Mouse (Mus musculus) urinary bladder, postnatal 10 days (tissue): ENCODE measurements around the gene Slc7a5.

ENCODE experiments used
- DNase-seq: peaks from one replicate; pipeline ENCODE4 v3.0.0; 2022; ENCODE audit warnings: low spot score

Gene Slc7a5

DNA sequence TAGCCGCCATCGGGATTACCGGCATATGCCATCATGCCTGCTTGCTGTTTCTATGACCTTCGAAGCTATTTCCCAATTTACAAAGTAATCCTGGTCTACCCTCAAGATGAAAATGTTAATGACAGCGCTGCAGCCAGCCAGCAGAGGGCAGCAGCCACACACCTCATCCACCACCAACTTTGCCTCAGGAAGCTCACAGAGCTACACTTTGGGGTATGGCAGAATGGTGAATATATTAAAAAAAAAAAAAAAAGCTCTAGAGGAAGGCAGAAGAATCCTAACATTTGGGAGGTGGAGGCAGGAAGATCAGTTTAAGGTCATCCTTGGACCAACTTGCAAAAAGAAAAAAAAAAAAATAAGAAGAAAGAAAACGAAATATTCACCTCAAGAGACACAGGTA, 57.5 kb downstream of the Slc7a5 start:
- no peak for DNase-seq

DNA sequence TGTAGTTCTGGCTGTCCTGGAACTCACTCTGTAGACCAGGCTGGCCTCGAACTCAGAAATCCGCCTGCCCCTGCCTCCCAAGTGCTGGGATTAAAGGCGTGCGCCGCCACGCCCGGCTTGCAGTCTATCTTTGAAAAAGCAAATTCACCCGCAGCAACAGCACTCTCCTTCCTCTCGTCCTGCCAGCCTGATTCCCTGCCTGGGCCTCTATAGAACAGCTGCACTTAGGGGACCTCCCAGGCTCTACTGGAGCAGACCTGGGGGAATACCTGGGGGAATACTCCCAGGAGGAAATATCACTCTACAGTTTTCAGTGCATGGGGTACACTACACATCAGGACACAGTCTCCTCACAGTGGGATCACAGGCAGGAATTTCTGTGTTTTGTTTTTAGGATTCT, 58.2 kb downstream of the Slc7a5 start:
- no peak for DNase-seq

DNA sequence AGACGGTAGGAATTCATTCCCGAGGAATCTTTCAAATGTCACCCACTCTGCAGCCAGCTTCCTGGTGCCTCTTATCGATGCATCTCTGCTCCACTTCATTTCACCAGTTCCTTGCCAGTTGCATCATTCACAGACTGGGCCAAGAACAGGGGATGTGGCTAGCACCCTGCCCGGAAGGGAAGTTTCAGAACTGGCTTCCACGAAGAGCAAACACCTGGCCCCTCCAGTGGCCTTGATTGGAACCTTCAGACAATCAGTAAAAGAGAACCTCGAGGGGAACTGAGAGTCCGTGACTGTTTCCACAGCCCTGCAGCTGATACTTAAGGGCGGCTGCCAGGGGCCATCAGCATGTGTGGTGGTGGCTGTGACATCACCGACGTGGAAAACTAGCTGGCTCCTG, 59.0 kb downstream of the Slc7a5 start:
- DNase-seq = no peak

DNA sequence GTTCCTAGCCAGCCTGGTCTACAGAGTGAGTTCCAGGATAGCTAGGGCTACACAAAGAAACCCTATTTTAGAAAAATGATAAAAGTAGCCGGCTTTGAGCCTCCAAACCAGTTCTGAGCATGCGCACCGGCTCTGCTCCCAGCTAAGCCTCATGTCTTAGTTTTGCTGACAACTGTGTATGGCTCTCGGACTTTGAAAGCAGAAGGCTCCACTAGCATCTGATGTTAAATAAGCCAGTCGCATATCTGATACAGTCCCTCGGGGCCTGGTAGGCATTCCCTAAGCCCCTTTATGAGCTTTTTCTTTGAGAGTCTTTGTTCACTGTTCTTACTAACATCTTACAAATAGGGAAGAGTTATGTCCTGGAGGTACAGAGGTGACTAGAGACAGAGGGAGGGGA, 59.5 kb downstream of the Slc7a5 start:
- no peak for DNase-seq

DNA sequence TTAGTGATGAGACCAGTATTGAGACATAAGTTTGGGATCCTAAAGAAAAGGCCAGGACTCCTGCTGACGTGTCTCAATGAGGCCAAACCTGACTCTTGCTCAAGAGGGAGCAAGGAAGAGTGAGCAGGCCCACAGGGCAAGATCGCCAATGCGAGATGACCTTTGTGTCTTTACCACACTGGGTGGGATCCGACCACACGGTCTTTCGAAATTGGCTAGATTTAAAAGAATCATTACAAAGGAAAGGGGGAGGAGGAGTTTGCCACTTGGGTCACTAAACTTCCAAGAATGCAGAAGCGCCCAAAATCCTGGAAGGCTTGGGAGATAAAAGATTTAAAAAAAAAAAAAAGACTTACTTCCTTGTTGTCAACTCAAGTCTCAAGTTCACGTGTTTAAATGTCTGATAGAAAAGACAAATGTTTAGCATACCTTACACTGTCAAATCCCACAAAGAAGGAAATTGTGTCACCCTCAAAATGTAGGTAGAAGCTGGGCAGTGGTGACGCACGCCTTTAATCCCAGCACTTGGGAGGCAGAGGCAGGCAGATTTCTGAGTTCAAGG, 60.2 kb downstream of the Slc7a5 start:
- no peak for DNase-seq

DNA sequence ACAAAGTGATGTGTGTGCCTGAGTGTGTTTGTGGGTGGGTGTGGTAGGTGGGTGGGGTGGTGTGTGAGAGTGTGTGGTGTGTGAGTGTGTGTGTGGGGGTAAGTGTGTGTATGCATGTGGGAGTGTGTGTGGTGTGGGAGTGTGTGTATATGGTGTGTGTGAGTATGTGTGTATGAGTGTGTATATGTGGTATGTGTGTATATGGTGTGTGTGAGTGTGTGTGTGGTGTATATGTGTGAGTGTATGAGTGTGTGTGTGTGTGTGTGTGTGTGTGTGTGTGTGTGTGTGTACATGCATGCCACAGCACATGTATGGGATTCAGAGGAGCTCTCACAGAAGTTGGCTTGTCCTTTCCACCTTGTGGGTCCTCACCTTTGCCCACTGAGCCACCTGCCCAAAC, 60.7 kb downstream of the Slc7a5 start:
- no peak for DNase-seq

DNA sequence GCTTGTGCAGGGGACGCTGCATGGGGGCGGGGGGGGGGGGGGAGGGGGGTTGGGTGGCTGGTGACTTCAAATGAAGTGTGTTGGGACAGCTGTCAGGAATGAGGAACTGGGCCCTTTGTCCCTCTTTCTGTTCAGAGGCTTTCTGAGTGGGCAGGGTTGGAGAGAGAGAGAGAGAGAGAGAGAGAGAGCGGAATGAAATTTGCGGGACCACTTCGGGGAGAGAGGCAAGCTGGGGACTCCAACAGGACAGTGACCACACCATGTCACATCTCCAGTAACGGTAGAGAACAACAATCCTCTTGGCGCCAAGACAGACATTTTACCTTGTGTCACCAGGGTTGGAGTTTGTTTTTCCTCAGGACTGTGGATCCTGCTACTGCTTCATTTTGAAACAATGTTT, 62.7 kb downstream of the Slc7a5 start:
- DNase-seq = no peak

DNA sequence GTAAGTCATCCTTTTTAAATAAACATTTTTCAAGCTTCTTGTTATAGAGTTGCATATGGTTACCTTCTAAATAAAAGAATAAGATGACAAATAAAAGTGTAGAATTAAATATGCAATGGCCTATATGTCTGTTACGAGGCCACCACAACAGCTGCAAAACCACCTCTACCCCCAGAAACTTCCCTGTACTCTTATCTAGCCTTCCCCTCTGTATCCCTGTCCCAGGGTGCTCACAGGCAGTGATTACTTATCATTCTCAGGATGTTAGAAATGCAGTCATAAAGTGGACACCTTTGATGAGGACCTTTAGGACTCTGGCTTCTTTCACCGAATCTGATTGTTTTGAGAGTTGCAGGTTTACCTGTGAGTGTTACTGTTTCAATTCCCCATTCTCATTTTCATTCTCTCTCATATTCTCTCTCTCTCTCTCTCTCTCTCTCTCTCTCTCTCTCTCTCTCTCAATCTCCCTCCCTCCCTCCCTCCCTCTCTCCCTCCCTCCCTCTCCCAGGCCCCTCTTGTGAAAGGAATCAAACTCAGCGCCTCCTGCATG, 64.2 kb downstream of the Slc7a5 start:
- no peak for DNase-seq

DNA sequence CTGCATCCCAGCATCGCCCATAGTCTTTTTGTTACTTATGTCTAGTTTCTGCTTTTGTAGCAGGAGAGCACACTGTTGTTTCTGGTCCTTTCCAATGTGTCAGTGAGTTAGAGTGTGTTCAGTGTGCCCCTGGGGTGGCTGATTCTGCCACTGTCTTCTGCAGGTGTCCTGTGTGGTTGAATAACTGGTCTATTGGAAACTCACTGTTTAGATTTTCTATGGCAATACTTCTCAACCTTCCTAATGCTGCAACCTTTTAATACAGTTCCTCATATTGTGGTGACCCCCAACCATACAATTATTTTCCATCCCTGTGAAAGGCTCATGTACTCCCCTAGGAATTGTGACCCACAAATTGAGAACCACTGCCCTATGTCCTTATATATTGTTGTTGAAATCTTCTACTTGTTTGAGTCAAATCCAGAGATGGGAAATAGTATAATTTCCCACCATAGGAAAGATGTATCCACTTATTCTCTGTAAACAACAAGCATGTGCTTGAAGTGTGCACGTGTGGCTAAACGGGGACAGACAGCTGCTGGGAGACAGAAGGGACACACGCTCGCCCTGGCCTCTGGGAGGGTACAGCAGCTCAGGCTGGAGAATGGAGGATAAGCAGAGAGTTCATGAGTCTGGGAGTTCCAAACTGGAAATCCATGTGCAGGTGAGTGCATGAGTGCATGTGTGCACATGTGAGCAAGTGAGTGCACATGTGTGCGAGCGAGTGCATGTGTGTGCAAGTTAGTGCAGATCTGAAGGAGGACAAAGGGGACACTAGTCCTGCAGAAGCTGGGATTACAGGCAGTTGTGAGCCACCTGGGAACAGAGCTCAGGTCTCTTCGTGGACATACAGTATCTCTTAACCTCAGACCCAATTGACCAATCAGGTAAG, 65.2 kb downstream of the Slc7a5 start:
- DNase-seq = no peak

DNA sequence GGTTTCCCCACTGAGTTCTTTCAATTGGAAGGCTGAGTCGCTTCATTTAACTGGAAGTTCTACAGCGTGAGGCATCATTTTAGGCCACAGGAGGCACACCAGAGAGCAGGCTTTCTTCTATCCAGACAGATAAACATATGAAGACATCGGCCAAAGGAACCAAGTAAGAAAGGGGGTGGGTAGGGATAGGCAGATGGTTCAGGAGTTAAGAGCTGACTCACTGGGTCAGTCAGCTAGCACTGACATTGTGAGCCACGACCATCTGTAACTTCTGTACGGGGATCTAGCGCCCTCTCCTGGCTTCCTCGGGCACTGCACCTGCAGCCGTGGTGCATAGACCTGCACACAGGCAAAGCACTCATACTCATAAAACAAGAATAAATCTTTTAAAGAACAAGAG, 66.3 kb downstream of the Slc7a5 start:
- DNase-seq = no peak

DNA sequence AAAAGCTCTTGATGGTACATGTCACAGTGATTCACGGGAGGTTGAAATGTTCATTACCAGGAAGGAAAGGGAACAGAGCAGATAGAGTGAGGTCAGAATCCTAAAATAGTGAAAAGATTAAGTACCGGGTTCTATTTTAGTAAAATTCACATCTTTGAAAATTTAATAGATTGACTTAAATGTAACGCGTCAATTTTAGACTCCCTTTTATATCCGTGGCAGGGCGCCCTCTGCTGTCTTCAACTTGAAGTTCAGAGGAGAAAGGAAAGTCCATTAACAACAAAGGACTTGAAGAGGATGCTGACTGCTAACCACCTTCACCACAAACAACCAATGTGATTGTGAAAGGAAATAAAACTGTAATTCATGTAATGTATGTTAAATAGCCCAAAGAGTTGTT, 75.0 kb downstream of the Slc7a5 start:
- DNase-seq = no peak

DNA sequence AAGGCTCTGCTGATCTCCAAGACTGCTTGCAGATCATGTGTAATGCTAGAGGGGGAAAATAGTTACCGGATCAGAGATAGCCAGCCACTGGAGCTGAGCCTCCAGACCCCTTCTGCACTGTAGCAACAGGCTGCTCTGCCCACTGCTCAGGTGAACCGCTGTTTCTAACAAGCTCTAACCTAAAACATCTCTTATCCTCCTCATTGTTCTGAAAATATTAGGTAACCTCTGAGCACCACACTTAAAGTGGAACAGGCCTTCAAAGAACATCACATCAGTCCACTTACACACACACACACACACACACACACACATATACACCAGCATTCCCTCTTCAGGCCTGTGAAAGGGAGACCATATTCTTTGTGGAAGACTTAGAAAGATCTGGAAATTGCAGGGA, 75.4 kb downstream of the Slc7a5 start:
- no peak for DNase-seq
